Mouse (Mus musculus) CD8-positive naive resting alpha-beta T cell, adult 57 days (primary cell): ENCODE measurements around the gene Gp2. TPM values are rescaled to one million over a fixed set of nuclear protein-coding genes. Genes with fewer than 3 reads are reported as not detected.

Source experiments
- total RNA-seq: library from RNA; stranded (reverse); gene quantifications from one replicate; pipeline ENCODE4 v1.2.4, GENCODE M21; 2023

Gp2 gene
- 1.1 TPM for total RNA-seq

GRCm38 (mm10) chr7:119459185-119459584, at the start of gene Gp2:
Gp2 (minus strand) TSS chr7:119459285.

GRCm38 (mm10) chr7:119479256-119479655, 20.2 kb upstream of the Gp2 start, which contains the start of gene Umod:
Umod (minus strand) TSS chr7:119479282.

Other genes starting within 250 kb of the Gp2 start
- gene Umod, start 20.0 kb upstream of the Gp2 start, total RNA-seq, result not detected
- not detected for gene Acsm5, start 60.2 kb upstream of the Gp2 start, total RNA-seq
- gene Pdilt, start 64.2 kb upstream of the Gp2 start, total RNA-seq, result not detected
- gene Acsm2, start 95.1 kb upstream of the Gp2 start, total RNA-seq, result not detected
- gene Acsm1, start 147.7 kb upstream of the Gp2 start, total RNA-seq, result not detected
- gene Acsm4, start 230.7 kb upstream of the Gp2 start, total RNA-seq, result not detected